Mouse (Mus musculus): Measurements from ENCODE around the gene Prrt4. TPM values are rescaled to one million over a fixed set of nuclear protein-coding genes. Genes with fewer than 3 reads are reported as not detected.

Prrt4 gene
- total and polyA plus RNA-seq, 2 experiments from 2014 or later: 12.1 to 23.5 TPM

DNA sequence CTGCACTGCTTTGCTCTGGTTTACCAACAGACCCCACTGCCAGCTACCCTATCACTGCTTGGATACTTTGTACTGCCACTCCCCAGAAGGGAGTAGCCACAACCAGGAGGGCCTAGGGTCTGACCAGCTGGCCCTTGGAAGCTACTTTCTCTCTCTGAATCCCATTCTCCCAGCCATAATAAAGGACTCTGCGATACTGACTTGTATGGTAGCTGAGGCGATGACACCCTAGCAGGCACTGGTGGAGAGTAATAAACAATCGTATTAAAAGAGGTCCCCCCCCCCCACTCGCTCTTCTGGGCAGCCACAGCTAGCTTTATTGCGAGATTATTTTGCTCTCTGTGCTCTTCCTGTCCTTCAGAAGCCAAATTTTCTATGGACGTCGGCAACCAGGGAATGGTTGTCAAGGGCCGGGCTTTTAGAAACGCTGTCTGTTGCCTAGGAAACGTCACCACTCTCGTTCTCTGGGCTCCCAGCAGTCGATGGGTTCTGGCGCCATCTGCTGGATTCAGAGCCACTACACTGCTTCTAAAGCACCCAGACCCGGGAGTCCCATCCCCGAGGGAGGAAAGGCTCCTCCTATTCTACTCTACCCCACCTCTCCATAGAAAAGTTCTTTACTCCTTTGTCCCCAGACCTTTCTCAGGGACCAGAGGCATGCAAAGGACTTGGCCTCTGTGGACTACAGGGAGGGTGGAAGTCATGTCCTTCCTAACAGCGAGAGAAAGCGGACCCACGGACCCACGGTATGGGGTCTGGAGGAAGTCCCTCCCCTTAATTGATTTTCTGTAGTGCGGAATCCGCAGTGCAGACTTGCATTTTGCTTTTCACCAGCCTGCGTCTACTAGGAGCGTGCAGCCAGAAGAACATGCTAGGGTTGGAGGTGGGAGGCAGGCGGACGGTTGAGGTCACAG, 19.2 kb upstream of the Prrt4 start:
- H3K4me3 ChIP-seq (ENCODE audit: low read depth, low read length): peak overlapping the region; percentile 23

DNA sequence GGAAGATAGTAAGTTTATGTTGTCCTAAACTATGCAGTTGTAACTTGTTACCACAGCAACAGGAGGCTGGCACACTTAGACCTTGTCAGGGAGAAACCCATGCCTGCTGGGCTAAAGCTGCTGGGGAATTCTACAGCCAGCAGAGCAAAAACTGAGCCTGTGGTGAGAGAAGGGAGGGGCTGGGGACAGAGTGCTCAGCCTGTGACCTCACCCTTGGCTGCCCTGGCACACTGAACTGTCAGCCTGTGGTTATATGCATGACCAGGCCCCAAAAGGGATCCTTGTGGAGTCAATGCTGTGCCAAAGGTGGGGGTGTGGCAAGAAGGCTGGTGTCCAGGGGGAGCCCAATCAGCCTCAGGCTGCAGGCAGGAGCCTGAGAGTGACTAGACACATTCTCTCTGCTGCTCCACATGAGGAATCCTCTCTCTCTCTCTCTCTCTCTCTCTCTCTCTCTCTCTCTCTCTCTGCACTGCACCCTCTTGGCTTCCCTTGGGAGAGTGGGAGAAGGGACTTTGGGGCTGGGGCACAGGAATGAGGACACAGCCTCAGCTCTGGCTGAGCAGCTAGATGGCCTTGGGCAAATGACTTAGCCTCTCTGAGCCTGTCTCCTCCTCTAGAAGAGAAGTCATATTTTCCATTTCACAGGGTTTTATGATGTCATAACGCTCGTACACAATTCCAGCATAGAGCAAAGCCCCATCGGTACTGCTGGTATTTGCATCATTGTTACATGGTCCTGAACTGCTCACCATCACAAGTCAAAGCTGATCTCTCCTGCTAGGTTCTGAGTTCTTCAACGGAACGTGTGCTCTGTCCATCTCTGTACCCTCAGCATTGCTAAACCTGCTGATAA, 16.7 kb upstream of the Prrt4 start:
- DNase-seq: no peak
- Histone ChIP-seq H3K4me2 (ENCODE audit: low read depth) (no peak overlapping the region), H3K9ac (no peak overlapping the region), H3K27ac (ENCODE audit: low read depth, low read length) (no peak overlapping the region), H3K9me3 (ENCODE audit: low read length) (no peaks in the 10 kb centered on the region), H3K36me3 (ENCODE audit: insufficient read depth) (0 out of 2 replicates have a peak, but pooled peaks cover 6% of the 10 kb centered on the region), H3K4me3 (ENCODE audit: low read depth, low read length) (no peak overlapping the region), H3K4me1 (ENCODE audit: insufficient read depth) (peaks cover 8% of the 10 kb centered on the region), H3K27me3 (ENCODE audit: insufficient read depth, low read length) (no peaks in the 10 kb centered on the region)
- TF ChIP-seq CTCF (IDR thresholded peaks at IDR 0.05; ENCODE audit: low read depth): no peak
- no peak for ATAC-seq
- 84% methylated on average over 5 of the region's 5 CpGs for WGBS

More for the DNA sequence above, 19.2 kb upstream of the Prrt4 start:
- ATAC-seq (peak; percentile 96), DNase-seq (peak; percentile 97)
- peak overlapping the region; percentile 6; the same call in 1 of the 2 replicates for H3K27ac ChIP-seq (ENCODE audit: low read depth, low read length)
- 0 out of 2 replicates have a peak overlapping the region, but pooled peaks have one; percentile 14 for H3K9ac ChIP-seq
- peaks cover 8% of the 10 kb centered on the region for H3K4me1 ChIP-seq (ENCODE audit: insufficient read depth)
- H3K36me3 ChIP-seq (ENCODE audit: insufficient read depth): peaks cover 27% of the 10 kb centered on the region
- no peaks in the 10 kb centered on the region for H3K27me3 ChIP-seq (ENCODE audit: insufficient read depth, low read length)
- peak; percentile 90 for TF ChIP-seq CTCF (IDR thresholded peaks at IDR 0.05; ENCODE audit: low read depth)
- H3K9me3 ChIP-seq (ENCODE audit: low read length): no peaks in the 10 kb centered on the region
- H3K4me2 ChIP-seq (ENCODE audit: low read depth): peak overlapping the region; percentile 45
- whole genome bisulfite sequencing: 8% methylated on average over 25 of the region's 25 CpGs

DNA sequence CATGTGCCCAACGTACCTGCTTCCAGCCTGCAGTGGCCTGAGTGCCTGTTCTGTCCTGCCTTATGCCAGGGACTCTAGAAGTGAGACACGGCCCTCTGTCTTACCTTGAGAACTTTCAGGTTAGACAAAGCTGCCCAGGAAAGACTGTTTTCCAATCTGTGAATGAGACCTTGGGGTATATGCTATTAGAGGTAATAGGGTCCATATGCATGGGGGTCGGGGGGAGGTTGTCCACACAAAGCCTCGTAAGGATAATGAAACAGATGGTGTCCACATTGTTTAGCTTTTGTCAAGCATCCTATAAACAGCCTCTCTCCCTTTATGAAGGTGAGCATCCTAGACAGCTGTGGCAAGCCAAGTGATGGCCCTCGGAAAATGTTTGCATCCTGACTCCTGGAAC, 15.8 kb upstream of the Prrt4 start:
- Histone ChIP-seq H3K9ac (no peak overlapping the region), H3K4me3 (ENCODE audit: low read depth, low read length) (no peak overlapping the region), H3K9me3 (ENCODE audit: low read length) (no peaks in the 10 kb centered on the region), H3K36me3 (ENCODE audit: insufficient read depth) (no peaks in the 10 kb centered on the region), H3K27ac (ENCODE audit: low read depth, low read length) (no peak overlapping the region), H3K4me1 (ENCODE audit: insufficient read depth) (peaks cover 8% of the 10 kb centered on the region), H3K4me2 (ENCODE audit: low read depth) (no peak overlapping the region), H3K27me3 (ENCODE audit: insufficient read depth, low read length) (no peaks in the 10 kb centered on the region)
- 78% methylated on average over 5 of the region's 5 CpGs for WGBS
- ATAC-seq: no peak
- no peak for TF ChIP-seq CTCF (IDR thresholded peaks at IDR 0.05; ENCODE audit: low read depth)
- no peak for DNase-seq

DNA sequence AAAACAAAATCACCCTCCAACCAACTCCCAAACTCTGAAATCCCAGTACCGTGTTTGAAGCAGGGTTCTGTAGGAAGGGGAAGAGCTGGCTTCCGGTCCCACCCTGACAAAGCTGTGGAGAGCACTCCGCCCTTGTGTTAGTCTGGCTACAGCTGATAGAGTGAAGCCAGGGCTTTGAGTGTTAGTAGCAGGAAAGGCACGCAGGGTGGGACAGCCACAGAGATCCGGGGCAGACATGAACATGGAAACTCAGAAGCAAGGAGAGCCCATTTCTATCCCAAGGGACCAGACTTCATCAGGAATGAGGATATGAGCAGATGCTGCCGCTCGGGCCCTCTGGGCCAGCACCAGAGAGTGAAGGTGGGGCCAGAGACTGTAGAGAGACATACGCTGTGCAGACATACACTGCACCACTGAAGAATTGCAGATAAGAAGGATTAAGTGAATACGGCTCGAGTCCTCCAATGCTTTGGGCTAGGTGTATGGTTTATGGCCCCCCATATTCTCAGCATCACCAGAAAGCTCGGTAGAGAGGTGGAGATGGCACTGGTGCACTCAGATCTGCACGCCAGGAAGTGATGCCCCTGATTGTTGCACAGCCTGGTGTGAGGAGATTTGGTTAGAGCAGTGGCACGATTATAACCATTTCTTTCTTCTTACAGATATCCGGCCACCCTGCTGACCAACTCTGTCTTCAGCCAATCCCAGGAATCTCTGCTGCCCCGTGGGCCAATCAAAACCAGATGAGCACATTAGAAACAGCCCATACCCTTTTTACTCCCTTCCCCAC, 14.8 kb upstream of the Prrt4 start:
- TF ChIP-seq CTCF (IDR thresholded peaks at IDR 0.05; ENCODE audit: low read depth): no peak
- DNase-seq: no peak
- Histone ChIP-seq H3K9ac (no peak overlapping the region), H3K4me1 (ENCODE audit: insufficient read depth) (peaks cover 8% of the 10 kb centered on the region), H3K36me3 (ENCODE audit: insufficient read depth) (no peaks in the 10 kb centered on the region), H3K27me3 (ENCODE audit: insufficient read depth, low read length) (no peaks in the 10 kb centered on the region), H3K4me2 (ENCODE audit: low read depth) (no peak overlapping the region), H3K4me3 (ENCODE audit: low read depth, low read length) (no peak overlapping the region), H3K27ac (ENCODE audit: low read depth, low read length) (no peak overlapping the region), H3K9me3 (ENCODE audit: low read length) (no peaks in the 10 kb centered on the region)
- no peak for ATAC-seq
- 79% methylated on average over 15 of the region's 15 CpGs for WGBS

DNA sequence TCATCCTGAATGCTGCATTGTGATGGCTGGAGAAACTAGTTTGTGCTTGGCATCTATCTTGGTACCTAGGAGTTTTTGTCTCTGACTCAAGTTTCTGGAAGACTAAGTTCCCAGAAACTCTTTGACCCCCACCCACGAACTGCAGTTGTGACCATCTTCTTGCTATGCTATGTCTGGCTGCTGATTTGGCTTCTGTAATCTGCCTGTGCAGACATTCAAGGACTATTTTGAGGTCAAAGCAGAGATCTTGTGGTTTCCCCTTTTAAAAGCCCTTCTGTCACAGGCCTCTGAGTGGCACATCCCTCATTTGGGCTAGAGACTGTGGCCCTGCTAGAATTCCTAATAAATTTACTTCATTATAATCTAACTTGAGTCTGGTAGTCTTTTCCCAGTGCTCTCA, 8.6 kb upstream of the Prrt4 start:
- Histone ChIP-seq H3K4me1 (ENCODE audit: insufficient read depth) (no peaks in the 10 kb centered on the region), H3K4me2 (ENCODE audit: low read depth) (no peak overlapping the region), H3K9me3 (ENCODE audit: low read length) (no peaks in the 10 kb centered on the region), H3K27ac (ENCODE audit: low read depth, low read length) (no peak overlapping the region), H3K36me3 (ENCODE audit: insufficient read depth) (no peaks in the 10 kb centered on the region), H3K9ac (no peak overlapping the region), H3K27me3 (ENCODE audit: insufficient read depth, low read length) (no peaks in the 10 kb centered on the region), H3K4me3 (ENCODE audit: low read depth, low read length) (no peak overlapping the region)
- WGBS: 71% methylated on average over 1 of the region's 1 CpGs
- no peak for TF ChIP-seq CTCF (IDR thresholded peaks at IDR 0.05; ENCODE audit: low read depth)
- DNase-seq: no peak
- no peak for ATAC-seq

DNA sequence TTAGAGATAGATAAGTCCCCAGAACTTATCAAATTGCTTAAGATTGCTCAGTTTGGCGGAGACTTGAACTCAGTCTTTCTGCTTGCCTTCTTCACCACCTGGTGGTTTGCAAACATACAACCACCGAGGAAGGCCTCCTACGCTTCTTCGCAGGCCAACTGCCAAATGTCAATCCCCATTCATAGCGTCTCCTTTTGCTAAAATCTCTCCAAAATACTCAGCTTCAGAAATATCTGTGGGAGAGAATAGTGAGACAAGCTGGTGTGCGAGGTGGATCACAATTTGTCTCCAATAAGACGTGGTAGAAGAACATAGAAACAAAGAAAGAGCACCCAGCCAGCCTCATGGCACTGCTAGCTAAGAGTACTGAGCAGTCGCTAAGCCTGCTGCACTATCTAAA, 459 bp upstream of the Prrt4 start:
- ATAC-seq (no peak), DNase-seq (no peak)
- Histone ChIP-seq H3K9me3 (ENCODE audit: low read length) (no peaks in the 10 kb centered on the region), H3K27me3 (ENCODE audit: insufficient read depth, low read length) (no peaks in the 10 kb centered on the region), H3K9ac (peak overlapping the region; percentile 88; the same call in 1 of the 2 replicates), H3K36me3 (ENCODE audit: insufficient read depth) (peaks cover 4% of the 10 kb centered on the region; the same call in 1 of the 2 replicates), H3K4me3 (ENCODE audit: low read depth, low read length) (peak overlapping the region; percentile 73), H3K4me2 (ENCODE audit: low read depth) (peak overlapping the region; percentile 75), H3K4me1 (ENCODE audit: insufficient read depth) (no peaks in the 10 kb centered on the region), H3K27ac (ENCODE audit: low read depth, low read length) (peak overlapping the region; percentile 89)
- WGBS: 39% methylated on average over 8 of the region's 8 CpGs
- no peak for TF ChIP-seq CTCF (IDR thresholded peaks at IDR 0.05; ENCODE audit: low read depth)
